Mouse (Mus musculus): ENCODE data around the gene Lgi2.

Lgi2 gene

DNA sequence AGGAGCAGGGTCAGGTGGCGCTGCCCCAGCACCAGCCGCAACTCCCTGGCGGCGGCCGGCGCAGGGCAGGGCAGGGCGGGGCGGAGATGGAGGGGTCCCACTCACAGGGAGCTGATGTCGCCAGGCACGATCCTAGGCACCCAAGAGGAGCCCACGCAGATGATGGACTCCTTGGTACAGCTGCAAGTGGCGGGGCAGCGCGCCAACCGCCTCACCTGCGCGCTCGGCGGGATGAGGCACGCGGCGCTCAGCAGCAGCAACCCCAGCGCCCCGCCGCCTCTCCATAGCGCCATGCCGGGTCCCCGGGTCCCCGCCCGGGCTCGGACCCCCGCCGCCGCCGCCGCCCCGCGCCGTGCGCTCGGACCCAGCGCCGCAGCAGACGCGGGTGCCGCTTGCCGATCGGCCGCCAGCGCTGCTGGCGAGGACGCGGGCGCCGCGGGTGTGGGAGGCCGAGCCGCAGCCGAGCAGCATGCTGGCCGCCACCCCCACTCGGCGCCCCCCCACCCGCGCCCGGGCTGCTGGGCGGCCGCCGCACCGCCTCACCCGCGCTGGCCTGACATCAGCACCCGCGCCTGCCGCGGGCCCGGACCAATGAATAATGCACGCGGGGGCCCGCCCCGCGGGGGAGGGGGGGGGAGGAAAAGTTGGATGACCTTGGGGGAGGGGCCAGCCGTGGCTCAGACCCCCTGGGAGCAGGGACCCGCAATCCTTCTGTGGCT, at the start of gene Lgi2:
TSS of gene Lgi2 (minus strand) at position 650 of the 719 bp plus-strand sequence.
- in situ Hi-C loops (cut with MboI), result no loop called here

DNA sequence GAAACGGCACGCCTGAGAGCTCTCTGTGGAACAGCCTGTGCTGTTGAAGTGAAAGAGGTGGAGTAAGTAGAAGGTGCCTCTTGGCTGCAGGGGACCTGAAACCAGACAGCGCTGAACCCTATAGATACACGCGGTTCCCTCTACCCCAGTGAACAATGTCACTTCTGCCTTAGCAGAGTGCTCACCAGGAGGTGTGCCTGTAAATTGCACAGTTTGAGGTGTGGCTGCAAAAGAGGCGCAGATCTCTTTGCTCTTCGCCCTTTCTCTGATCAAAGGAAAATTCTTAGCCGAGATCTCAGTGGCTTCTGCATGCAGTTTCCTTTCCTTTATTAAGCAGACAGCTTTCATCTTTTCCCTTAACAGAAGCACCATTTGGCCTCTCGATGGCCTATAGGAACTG, 49.2 kb upstream of the Lgi2 start:
- in situ Hi-C loops (cut with MboI), result no loop called here

DNA sequence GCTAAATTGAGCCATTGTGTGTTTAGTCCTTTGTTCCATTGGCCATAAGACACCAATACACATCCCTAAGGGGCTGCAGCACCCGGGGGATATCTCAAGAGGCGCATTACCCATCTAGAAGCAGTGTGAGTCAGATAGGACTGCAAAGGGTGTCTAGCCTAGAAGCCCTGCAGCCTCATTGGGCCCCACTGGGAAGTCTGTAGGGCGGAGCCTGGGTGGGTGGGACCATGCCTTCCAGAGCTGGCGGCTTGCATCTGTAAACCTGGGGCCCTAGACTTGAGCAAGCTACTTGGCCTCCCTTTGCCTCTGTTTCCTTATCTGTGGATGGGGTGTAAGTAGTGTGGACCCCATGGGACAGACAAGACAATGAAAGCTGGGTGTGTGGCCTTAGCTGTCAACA, 48.4 kb upstream of the Lgi2 start:
- in situ Hi-C loops (cut with MboI), result no loop called here

DNA sequence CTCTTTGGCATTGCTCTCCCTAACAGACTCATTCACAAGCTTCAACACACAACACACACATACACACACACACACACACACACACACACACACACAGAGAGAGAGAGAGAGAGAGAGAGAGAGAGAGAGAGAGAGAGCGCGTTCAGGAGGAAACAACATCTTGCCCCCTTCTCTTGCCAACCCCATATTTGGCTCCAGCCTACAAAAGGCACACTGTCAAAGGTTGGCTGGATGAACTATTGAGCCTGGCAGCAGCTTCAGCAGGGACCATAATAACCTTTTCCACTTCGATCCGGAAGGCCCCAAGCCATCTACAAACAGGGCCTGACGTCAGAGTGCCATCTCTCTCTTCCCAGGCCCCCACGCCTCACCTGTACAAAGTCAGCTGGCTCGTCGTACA, 46.5 kb upstream of the Lgi2 start:
- in situ Hi-C loops (cut with MboI), result no loop called here

DNA sequence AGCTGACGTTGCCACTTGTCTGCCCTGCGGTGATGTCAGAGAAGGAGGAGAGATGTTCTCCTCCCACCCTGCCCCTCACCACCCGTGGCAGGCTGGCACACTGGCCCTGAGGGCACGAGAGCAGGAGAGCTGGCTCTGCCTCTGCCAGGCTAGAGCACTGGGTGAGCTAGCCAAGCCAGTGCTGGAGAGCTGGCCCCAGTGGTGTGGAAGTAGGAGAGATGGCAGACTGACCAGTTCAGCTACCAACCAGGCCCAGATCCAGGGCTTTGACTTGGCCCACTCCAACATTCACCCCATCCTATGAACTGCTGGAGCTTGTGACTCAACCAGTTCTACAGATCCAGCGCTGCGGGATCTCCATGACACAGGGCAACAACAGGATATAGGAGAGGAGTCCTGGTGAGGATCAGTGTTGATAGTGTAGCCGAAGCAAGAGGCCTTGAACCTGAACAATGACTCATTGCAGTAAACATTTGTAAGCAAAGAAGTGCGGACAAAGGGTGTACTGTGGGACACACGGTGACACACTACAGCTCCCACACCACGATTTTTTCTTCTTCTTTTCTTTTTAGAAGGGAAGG, 45.1 kb upstream of the Lgi2 start:
- in situ Hi-C loops (cut with MboI), result no loop called here

DNA sequence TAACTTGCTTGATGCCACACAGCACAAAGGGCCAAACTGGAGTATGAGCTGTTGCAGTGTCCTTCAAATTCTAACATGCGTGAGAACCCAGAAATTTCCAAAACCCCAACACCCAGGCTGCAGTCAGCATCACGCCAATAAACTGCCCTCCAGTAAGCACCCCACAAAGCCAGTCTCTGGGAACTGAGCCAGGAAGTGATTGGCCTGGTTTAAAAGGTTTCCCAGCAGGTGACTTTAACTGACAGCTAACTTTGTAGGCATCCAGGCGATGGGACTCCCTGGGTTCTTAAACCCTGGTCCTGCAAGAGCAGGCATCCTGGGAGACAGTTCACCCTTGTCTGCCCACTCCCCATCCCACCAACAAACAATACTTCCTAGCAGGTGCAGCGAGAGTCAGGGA, 44.0 kb upstream of the Lgi2 start:
- in situ Hi-C loops (cut with MboI), result no loop called here

DNA sequence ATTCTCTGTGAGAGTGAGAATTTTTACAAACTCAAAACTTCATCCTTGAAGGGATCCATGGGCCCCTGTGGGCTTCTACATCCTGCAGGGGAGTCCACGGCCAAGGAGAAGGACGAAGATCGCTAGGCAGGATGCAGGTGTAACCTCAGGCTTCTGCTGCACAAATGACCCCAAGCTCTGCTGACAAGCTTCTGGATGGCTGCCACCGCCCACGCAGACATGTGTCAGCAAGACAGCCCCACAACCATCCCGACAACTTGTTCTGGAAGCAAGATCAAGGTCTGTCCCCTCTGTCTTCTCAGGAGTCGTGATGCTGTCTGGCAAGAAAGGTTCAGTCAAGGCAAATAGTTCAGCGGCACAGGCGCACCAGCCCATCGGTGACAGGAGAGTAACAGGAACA, 43.4 kb upstream of the Lgi2 start:
- in situ Hi-C loops (cut with MboI), result no loop called here

DNA sequence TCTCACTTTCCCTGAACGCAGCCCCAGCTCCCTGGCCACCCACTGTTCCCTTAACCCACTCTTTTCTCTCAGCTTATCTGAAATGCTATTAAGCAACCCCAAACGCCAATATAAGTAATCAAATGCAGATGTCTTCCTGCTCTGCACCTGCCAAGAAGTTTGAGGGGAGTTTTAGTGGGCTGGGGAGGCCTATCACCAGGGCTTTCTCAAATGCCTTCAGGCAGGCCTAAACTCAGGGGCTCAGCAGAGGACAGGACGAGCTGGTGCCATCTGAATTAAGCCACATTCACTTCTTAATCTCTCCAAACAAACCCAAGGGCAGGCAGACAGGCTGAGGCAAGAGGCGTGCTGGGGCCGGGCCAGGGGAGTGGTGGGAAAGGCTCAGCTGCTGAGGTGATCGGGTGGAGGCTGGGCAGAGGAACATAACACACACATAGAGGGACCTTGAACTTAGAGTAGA, 38.4 kb upstream of the Lgi2 start:
- in situ Hi-C loops (cut with MboI), result no loop called here

DNA sequence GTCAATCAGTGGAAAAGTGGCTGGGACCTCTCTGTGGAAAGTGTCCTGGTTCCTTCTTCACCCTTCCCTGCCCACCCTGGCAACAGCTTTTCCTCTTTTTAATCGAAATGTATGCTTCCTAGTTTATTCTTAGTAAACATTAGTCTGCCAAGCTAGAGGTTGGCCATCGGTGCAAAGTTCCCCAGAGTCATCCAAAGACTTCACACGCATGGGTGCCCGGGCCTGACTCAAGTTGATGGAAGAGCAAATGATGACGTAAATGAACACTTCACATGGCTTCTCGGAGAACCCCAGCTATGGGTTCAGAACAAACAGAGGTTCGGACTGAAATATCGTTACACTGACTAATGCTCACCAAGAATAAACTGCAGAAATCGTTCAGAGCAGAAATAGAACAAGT, 24.4 kb upstream of the Lgi2 start:
- in situ Hi-C loops (cut with MboI), result no loop called here

DNA sequence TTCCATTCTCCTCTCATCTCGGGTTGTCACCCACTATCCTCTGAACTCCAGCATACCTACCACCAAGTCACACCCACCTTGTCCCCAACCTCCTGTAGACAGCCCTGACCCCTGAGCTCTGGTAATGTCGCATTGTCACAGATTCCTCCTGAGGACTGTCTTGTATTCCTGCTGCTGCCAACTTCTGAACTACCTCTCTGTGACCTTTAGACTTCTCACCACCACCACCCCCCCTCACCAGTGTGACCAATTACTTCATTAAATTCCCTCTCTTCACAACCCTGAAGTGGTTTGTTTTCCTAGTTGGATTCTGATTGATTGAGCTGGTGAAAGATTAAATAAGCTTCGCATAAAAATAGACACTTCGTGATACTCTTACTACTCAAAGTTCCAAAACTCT, 22.4 kb upstream of the Lgi2 start:
- in situ Hi-C loops (cut with MboI), result no loop called here

DNA sequence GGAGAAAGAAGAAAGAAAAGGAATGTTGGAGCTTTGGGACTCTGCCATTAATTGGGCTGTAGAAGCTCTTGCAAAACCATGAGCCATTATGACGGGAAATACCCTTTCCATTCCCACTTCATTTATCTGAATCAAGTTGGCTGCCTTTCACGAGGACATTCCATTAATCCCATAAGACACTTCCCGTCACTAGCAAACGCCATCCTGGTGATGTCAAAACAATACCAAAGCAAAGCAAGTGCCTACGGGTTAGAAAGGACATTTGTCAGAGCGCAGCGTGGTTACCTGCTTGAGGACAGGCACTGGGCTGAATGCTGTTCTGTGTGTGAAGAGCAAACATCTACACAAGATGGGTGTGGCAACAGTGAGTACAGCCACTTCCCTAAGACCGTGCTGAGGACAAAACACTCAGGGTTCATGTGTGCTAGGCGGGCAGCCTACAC, 21.1 kb upstream of the Lgi2 start:
- in situ Hi-C loops (cut with MboI), result no loop called here

DNA sequence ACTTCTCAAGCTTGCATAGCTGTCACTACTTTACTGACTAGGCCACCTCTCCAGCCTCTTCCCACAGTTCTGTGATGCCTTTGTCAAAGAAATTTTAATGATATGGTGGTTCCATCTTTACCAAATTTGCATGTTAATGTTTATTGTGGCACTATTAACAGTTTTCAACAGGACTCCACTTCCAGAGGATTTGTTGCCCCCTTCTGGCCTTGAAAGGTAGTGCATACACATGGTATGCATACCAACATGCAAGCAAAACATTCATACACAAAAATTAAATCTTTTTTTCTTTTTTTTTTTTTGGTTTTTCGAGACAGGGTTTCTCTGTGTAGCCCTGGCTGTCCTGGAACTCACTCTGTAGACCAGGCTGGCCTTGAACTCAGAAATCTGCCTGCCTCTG, 6.3 kb upstream of the Lgi2 start:
- in situ Hi-C loops (cut with MboI), result no loop called here

DNA sequence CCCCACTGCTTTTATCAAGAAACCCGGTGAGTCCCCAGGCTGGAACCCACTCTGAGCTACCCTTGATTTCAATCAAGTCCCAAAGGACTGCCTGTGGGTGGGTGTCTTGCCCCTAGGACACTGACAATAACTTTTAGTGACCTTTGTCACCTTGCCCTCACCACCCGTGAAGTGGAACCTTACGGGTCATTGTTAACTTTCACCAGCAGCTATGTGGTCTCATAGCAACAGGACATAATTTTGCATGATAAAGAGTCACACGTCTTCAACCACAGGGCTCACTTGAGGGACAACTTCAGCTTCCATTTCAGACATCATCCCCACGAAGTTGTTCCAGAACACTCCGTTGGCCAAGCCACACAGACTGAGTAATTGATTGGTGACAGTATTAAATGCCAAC, 4.5 kb upstream of the Lgi2 start:
- in situ Hi-C loops (cut with MboI), result no loop called here

DNA sequence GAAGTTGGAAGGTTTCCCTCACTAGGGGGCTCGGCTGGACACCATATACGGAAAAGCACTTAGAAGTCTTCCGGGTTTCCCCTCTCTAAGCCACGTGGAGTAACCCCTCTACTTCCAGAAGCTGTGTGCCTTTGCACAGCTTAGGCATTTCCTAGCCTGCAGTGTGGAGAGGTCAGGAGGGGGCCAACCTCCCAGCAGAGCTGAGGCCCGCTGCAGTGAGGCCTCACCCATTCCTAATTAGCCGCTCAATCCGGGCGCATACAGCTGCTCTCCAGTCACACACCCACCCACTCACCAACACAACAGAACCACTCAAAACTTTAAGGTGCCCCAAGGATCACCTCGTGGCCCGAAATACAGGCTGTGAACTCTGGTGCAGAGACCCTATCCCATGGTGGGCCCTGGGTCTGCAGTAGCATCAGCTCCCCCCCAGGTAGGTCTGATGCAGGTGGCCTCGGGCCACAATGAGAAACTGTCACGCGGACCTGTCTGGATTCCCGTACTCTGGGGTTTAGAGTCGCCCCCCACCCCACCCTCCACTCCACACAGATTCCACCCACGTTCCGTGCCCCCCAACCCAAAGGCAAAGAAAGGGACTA, 949 bp downstream of the Lgi2 start:
- in situ Hi-C loops (cut with MboI), result no loop called here

DNA sequence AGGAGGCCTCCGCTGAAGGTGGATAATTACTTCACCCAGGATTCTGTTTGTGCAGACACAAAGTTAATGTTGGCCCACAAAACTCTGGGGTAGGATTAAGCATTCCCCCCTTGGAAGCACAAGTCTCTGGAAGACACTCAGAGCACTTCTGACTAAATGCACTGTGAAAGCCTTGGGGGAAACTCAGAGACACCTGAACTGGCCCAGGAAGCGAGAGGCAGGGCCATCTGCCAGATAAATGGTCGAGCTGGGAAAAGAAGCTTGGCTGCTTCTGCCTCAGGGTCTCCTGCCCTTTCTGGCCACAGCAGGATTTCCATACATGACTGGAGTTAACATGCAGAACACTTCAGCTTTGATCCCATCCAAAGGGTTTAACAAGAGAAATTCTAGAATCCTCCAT, 1.9 kb downstream of the Lgi2 start:
- in situ Hi-C loops (cut with MboI), result no loop called here

DNA sequence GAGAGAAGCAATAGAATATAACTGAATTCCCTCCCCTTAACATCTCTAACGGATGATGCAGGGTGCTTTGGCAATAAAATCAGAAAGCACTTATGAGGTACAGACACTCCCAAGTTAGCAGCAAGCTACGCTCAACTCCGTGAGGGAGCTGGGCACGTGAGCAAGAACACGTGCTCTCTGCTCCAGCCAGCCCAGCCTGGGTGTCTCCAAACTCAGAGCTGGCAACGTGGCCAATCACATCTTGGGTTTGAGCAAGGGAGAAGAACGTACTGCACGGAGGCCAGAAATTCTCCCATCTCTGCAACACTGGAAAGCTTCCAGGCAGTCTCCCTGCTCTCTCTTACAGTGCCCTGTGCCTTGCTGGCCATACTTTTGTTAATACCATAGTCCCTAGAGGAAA, 6.0 kb downstream of the Lgi2 start:
- in situ Hi-C loops (cut with MboI), result no loop called here

DNA sequence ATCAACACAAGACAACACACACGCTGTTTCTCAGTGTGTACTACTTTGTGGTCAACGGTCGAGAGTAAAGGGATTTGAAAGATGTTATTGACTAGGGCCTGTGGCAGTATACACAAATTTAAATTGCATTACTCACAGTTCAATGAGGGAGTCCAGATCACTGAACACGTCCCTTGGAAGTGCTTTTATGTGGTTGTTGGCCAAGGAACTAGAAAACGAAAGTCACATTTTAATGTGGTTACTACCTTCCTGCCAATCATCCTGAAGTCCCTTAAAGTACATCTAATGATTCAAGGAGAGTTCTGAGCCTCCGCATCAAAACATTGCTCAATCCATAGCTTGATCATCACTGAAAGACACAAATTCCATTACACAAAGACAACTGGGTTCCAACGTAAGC, 10.7 kb downstream of the Lgi2 start:
- in situ Hi-C loops (cut with MboI), result no loop called here

DNA sequence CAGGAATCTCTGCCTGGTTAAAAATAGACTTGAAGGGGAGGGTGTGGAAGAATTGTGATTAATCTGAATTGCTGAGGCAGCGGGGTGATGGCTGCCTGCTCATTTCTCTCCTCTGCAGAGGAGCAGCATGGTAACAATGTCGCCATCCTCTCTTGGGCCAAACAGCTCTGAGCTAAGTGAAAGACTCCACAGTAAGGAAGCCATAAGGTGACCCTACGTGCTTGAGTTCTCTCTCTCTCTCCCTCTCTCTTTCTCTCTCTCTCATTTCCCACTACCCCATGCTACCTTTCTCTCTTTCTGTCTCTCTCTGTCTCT, 15.0 kb downstream of the Lgi2 start:
- in situ Hi-C loops (cut with MboI), result no loop called here

DNA sequence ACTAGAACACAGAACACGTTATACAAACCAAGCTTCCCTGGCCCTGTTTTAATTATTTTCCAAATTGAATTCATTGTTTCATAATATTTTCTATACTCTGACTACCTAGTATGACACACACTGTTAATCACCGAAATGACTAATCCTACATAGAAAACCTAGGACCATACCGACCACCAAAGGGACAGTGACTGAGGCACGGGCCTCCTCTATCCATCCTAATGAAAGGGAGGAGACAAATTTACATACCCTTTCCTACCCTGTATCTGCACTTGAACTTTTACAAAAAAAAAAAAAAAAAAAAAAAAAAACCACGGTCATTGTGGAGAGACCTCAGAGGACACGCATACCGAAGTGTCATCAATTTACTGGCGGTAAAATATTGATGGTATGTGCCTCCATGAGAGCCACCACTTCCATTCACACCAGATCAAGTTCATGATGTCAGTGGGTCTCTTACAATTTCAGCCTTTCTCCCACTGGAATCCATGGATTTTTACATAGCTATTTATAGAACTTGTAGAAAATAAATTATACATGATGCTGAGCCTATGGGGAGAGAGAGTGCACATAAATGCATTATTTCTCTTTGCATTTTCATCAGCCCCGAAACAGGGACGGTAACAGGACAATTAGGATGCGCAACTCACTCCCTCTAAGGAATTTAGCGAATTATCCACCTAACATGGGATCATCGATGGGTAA, 15.5 kb downstream of the Lgi2 start:
- in situ Hi-C loops (cut with MboI), result no loop called here

DNA sequence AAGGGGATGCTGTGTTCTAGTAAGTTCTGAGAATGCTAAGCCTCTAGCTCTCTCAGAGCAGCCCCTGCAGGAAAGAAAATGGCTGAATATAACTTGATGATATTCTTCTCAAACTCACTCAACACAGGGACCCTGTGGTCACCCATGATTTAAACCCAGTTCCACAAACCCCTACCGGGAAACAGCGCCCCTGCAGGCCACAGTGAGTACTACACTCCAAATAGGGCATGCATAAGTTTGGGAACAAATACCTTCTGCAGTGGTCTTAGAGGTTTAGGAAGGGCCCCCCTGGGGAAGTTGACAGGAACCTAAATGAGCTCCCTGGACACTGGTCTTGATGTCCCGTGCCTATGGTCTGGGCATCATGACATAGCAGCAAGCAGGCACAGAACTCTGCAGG, 19.3 kb downstream of the Lgi2 start:
- in situ Hi-C loops (cut with MboI), result no loop called here

DNA sequence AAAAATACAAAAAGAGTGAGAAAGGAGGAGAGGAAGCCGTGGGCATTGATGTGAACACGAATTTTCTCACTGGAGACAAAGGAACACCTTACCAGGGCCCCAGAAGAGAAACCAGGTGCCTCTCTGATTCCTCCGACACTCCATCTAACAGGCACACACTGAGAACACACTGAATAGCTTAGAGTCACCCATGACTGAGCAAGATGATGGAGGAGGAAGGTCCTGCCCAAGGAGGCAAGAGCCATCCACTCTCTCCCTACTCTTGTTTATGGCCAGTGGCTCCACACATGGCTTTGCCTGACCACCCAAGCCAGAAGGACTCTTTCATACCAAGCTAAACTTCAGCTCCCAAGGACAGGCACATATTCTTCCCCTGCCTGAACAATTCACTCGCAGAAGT, 22.5 kb downstream of the Lgi2 start:
- in situ Hi-C loops (cut with MboI), result no loop called here

DNA sequence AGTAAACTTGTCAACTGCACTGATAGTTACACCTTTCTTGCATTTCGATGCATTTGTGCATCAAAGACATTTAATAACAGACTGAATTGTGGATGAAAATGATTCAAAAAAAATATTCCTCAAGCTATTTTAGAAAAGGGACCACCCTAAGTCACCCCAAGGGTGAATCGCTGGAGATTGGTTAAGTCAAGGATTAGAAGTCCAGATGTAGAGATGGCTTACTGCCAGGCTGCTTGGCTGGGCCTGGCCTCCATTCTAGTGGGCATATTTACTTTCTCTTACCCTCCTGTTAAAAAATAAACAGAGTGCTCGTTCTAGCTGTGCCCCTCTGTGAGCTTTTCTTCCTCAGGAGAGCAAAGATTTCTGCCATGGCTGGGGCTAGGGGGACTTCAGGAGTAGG, 26.1 kb downstream of the Lgi2 start:
- in situ Hi-C loops (cut with MboI), result no loop called here

DNA sequence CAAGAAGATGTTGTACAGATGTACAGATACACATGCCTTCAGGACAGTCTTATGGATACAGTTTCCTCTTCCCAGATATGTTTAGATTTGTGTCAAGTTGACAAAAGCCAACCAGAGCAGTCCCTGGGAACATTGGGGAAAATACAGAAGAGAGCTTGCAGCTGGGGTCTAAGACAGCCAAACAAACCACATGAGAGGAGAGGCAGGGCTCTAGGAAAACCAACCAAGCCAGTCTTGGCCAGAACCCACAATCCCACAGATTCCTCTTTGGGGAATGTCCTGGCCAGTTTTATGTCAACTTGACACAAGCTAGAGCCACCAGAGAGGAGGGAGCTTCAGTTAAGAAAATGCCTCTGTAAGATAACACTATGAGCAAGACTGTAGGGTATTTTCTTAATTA, 26.8 kb downstream of the Lgi2 start:
- in situ Hi-C loops (cut with MboI), result no loop called here
